Mouse (Mus musculus): ENCODE measurements around the gene Olfr1352. TPM values are rescaled to one million over a fixed set of nuclear protein-coding genes. Genes with fewer than 3 reads are reported as not detected.

The Olfr1352 gene
- not detected in 4 replicates for total RNA-seq (2023; ENCODE audit: inconsistent age)

DNA sequence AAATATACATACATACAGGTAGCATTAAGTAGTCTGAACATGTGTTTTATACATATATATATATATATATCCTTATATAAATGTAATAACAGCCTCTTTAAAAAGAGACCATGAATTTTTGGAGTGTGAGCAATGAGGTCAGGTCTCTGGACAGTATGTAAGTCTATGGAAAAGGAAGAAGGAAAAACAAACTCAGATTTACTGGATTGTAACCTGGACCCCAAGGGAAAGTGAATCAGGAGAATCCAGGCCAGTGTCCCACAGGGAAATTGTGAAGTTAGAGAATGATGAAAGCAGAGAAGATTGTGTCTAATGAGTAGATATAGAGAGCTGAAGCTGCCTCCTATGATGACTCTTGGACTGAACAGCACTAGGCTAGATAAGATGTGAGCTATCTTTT is at the start of gene Olfr1352:
Olfr1352 (plus strand) TSS at position 301 of the 400 bp plus-strand sequence.

GRCm38 (mm10) chr10:78950336-78950735 is 30.5 kb upstream of the Olfr1352 start, which contains the start of gene Olfr8:
Gene Olfr8 (plus strand): TSS chr10:78950636.

DNA sequence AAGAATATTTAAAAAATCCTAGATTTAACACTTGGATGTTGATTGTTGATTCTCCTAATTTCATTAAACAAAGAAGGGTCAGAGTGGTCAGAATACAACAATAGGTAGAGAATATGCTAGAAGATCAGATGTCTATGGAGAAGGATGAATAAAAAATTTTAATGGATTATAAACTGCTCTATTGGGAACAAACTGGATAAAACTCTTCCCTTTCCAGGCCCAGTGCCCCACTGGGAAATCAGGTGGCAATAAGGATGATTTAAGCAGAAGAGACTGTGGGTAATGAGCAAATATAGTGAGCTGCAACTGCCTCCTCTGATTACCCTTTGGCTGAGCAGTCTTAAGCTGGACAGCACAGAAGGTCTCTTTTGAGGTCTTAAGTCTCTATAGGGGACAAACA is 17.8 kb upstream of the Olfr1352 start, which contains the start of gene Olfr1353:
Olfr1353 (plus strand) TSS at position 301 of the 400 bp plus-strand sequence.

GRCm38 (mm10) chr10:79012172-79012571 is 31.3 kb downstream of the Olfr1352 start, which contains the start of gene Olfr1351:
Gene Olfr1351 (plus strand): TSS chr10:79012472.

GRCm38 (mm10) chr10:79028441-79028840 is 47.6 kb downstream of the Olfr1352 start, which contains the start of gene Olfr57:
Gene Olfr57 (plus strand): TSS chr10:79028741.

Other genes starting within 250 kb of the Olfr1352 start
- not detected in 4 replicates for gene Ccdc105, start 228.0 kb upstream of the Olfr1352 start, total RNA-seq (2023; ENCODE audit: inconsistent age)
- not detected in 4 replicates for gene Slc1a6, start 200.6 kb upstream of the Olfr1352 start, total RNA-seq (2023; ENCODE audit: inconsistent age)
- not detected in 4 replicates for gene Olfr1356, start 128.9 kb upstream of the Olfr1352 start, total RNA-seq (2023; ENCODE audit: inconsistent age)
- gene Olfr1355, start 105.5 kb upstream of the Olfr1352 start, total RNA-seq (2023; ENCODE audit: inconsistent age): not detected in 4 replicates
- not detected in 4 replicates for gene Olfr1354, start 67.9 kb upstream of the Olfr1352 start, total RNA-seq (2023; ENCODE audit: inconsistent age)
- not detected in 4 replicates for gene Olfr8, start 30.4 kb upstream of the Olfr1352 start, total RNA-seq (2023; ENCODE audit: inconsistent age)
- gene Olfr1353, start 17.7 kb upstream of the Olfr1352 start, total RNA-seq (2023; ENCODE audit: inconsistent age): not detected in 4 replicates
- not detected in 4 replicates for gene Olfr1351, start 31.4 kb downstream of the Olfr1352 start, total RNA-seq (2023; ENCODE audit: inconsistent age)
- not detected in 4 replicates for gene Olfr57, start 47.7 kb downstream of the Olfr1352 start, total RNA-seq (2023; ENCODE audit: inconsistent age)
- gene 2610008E11Rik, start 116.5 kb downstream of the Olfr1352 start, total RNA-seq (2023; ENCODE audit: inconsistent age): 16.5 to 18.3 TPM (median 17.7 TPM) in 4 replicates
- not detected in 4 replicates for gene Vmn2r80, start 167.7 kb downstream of the Olfr1352 start, total RNA-seq (2023; ENCODE audit: inconsistent age)

Data from B cell, adult (primary cell).